Mouse (Mus musculus) Patski (cell line): ENCODE results near the gene Foxb1. TPM values are rescaled to one million over a fixed set of nuclear protein-coding genes. Genes with fewer than 3 reads are reported as not detected.

Experiments
- ATAC-seq: fragments of 100-300 bp; one replicate; pipeline ENCODE4 v1.8.0; 2021
- CTCF ChIA-PET: fragments of 350-600 bp; sonication (Branson Sonifier 250); formaldehyde crosslinking; loops from one replicate; lab custom pipeline; 2022; ENCODE audit warnings: inconsistent platforms; lab: Charles Lee
- POLR2A ChIA-PET: fragments of 350-600 bp; sonication (Branson Sonifier 250); formaldehyde crosslinking; loops from one replicate; lab custom pipeline; 2022; ENCODE audit warnings: antibody characterized with exemption, inconsistent platforms; lab: Charles Lee
- DNase-seq: peaks from one replicate; pipeline ENCODE4 v3.0.0-alpha.2; 2011; ENCODE audit warnings: low read depth, low spot score
- H3K27me3 ChIP-seq: fragments of 371-371 bp; one replicate; pipeline ENCODE4 v1.5.1; 2021
- CTCF ChIP-seq: fragments of 100-300 bp; IDR thresholded peaks from one replicate; pipeline ENCODE4 v1.5.1; 2021
- in situ Hi-C: fragments of 300-500 bp; cut with MboI; formaldehyde crosslinking; loops from 3 replicates; pipeline ENCODE4 v1.11.1; 2018; ENCODE audit warnings: low pct_unique_long_range_greater_than_20kb, mixed read lengths
- polyA plus RNA-seq: library from polyadenylated mRNA; unstranded; gene quantifications from one replicate; pipeline ENCODE4 v1.2.3, GENCODE M21; 2021

Foxb1 gene
- polyA plus RNA-seq, 1 experiment from 2014 or later: not detected

DNA sequence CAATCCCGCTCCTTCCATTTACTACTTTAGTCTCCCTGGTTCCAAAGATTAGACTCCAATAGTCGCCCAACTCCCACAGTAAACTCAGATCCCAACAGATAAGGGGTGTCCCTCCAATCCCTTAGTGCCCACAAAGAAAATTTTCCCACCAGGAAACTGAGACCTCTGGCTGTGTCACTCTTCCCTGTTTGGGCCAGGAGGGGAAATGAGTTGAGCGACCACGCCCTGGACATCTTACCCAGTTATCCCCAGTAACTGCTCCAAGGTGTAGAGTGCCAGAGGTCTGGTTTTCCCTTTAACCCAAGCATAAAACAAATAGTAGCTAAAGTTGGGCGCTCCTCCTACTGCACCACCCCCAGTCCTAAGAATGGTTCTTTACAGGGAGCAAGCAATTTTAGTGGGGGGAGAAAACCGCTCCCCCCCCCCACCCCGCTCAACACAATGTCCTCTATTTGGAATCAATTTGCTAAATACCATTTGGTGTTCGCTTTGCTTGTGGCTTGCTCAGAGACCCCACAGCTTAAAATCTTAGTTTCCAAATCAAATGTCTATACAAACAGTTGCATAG lies 4.8 kb upstream of the Foxb1 start:
- H3K27me3 ChIP-seq: peaks cover 33% of the 10 kb centered on the region
- POLR2A ChIA-PET: interaction anchor here (0.6 kb wide), 1 partner anchor 168 kb away, joined by 3 read pairs; no protein-coding TSS in a partner anchor
- TF ChIP-seq CTCF: no peak
- in situ Hi-C loops: no loop called here
- ATAC-seq (no peak), DNase-seq (no peak)
- CTCF ChIA-PET: interaction anchor here (1.3 to 1.5 kb wide), 2 partner anchors 12 to 21 kb away, joined by 3 read pairs; no protein-coding TSS in a partner anchor

DNA sequence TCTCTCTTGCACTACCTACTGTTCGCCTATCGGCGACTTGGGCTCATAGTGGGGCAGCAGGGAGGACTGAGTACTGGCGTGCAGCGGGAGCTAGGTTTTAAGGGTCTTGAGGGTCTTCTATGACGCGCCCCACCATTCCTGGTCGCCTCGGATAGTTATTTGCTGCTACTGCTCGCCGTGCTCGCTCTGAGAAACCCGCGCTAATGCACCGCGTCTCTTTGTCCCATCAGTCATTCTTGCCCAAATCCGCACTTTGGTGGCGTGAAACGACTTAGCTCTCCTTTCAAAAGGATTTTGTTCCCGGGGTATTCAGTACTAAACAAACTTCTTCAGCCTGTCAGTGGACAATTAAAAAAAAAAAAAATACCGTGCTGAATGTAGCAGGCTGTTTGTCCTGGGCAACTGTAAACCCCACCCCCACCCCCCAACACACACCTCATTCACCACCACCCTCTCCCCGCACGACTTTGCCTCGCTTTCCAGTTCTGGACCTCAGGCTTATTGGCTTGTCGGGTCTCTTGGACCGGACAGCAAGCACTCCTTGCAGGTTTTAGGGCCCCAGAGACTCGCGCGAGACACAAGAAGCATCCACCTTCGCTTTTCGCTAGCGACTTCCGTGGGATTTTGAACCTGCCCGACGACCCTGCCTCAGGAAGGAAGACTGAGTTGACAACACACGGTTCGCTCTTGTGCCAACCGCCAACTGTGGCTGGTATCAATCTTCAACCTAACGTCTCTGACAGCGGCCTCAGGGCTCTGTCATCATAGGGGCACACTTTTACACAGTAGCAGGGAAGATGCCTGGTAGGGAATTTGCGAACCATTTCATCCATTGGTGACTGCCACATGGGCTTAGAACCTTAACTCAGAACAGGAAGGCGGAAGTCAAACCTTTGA lies 4.1 kb upstream of the Foxb1 start:
- no peak for ATAC-seq
- H3K27me3 ChIP-seq: peaks cover 38% of the 10 kb centered on the region
- TF ChIP-seq CTCF: no peak
- ChIA-PET POLR2A (interaction anchor here (0.6 kb wide), 1 partner anchor 169 kb away, joined by 3 read pairs; no protein-coding TSS in a partner anchor), CTCF (interaction anchor here (1.3 to 1.5 kb wide), 2 partner anchors 12 to 21 kb away, joined by 3 read pairs; no protein-coding TSS in a partner anchor)
- in situ Hi-C loops: no loop called here
- DNase-seq: no peak

DNA sequence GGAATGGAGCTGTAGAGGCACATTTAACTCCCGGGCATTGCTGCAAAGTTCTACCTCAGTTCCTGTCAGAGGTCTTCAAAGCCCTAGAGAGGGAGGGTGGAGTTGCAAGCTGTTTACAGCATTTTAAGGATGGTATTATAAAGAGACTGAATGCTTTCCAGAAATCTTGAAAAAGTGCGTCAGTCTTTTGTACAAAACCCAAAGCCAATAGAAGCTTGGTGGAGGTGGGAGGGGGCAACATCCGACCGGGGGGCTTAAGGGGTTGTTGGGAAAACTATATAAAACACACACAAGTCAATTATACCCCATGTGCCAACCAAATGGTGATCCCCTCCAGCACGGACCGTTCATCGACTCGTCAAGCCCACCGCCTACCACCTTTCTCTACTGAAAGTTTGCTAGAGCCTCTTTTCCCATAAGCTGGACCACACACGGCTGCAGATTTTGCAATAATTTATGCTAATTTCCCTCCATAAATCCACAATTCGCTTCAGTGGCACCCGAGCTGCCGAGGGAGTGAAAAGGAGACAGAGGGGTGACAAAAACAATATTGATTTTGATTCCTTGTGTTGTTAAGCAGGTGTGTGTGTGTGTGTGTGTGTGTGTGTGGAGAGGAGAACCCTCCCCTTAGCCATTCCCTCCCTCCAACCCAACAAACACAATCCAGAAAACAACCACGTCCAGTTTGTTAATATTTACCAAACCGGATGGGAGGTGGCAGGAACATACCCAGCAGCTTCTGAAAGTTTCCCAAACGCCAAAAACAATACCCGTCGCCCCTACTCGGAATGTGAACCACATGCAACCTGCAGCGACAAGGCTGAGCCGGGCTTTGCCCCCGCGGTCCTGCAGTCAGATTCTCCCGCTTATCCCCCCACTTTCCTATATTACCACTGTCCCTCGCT lies 3.2 kb upstream of the Foxb1 start:
- DNase-seq (no peak), ATAC-seq (no peak)
- POLR2A ChIA-PET: no interaction called here
- no peak for TF ChIP-seq CTCF
- peaks cover 44% of the 10 kb centered on the region for H3K27me3 ChIP-seq
- in situ Hi-C loops: no loop called here
- CTCF ChIA-PET: no interaction called here

GRCm38 (mm10) chr9:69762703-69763102 lies 2.0 kb upstream of the Foxb1 start:
- ATAC-seq: no peak
- ChIA-PET CTCF (no interaction called here), POLR2A (no interaction called here)
- no peak for TF ChIP-seq CTCF
- no peak for DNase-seq
- H3K27me3 ChIP-seq: peaks cover 50% of the 10 kb centered on the region
- in situ Hi-C loops: no loop called here

DNA sequence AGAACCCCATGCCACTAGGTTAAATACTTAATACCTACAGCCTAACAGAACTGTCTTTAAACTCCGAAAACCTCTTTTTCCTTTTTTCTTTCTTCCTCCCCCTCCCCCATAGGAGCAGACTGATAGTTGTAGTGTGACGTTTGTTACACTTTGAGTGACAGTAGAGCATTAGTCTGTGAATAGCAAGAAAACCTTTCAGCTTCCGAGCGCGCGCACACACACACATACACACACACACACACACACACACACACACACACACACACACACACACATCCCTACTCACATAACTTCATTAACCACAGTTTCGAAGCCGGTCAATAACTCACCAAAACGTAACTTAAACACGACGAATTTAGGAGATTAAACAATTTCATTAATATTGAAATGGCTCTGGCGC lies 1.5 kb upstream of the Foxb1 start:
- DNase-seq: no peak
- POLR2A ChIA-PET: no interaction called here
- peaks cover 53% of the 10 kb centered on the region for H3K27me3 ChIP-seq
- no peak for TF ChIP-seq CTCF
- in situ Hi-C loops: no loop called here
- CTCF ChIA-PET: no interaction called here
- ATAC-seq: no peak

GRCm38 (mm10) chr9:69761569-69761968 lies 829 bp upstream of the Foxb1 start:
- in situ Hi-C loops: no loop called here
- ATAC-seq: no peak
- no peak for DNase-seq
- peaks cover 59% of the 10 kb centered on the region for H3K27me3 ChIP-seq
- TF ChIP-seq CTCF: no peak
- ChIA-PET POLR2A (no interaction called here), CTCF (no interaction called here)

GRCm38 (mm10) chr9:69759721-69760221 lies 969 bp downstream of the Foxb1 start:
- no peak for TF ChIP-seq CTCF
- in situ Hi-C loops: no loop called here
- peaks cover 49% of the 10 kb centered on the region for H3K27me3 ChIP-seq
- no peak for ATAC-seq
- CTCF ChIA-PET: no interaction called here
- POLR2A ChIA-PET: no interaction called here
- DNase-seq: no peak

- in situ Hi-C loops: no loop called here
- ATAC-seq: no peak
- POLR2A ChIA-PET: interaction anchor here (0.8 kb wide), 1 partner anchor 108 kb away, joined by 11 read pairs; no protein-coding TSS in a partner anchor
- DNase-seq: no peak
- TF ChIP-seq CTCF: no peak
- peaks cover 49% of the 10 kb centered on the region for H3K27me3 ChIP-seq
- CTCF ChIA-PET: no interaction called here
Measured at GRCm38 (mm10) chr9:69758946-69759615, 1.7 kb downstream of the Foxb1 start.

GRCm38 (mm10) chr9:69758506-69758905 lies 2.2 kb downstream of the Foxb1 start:
- peaks cover 49% of the 10 kb centered on the region for H3K27me3 ChIP-seq
- DNase-seq (no peak), ATAC-seq (no peak)
- ChIA-PET CTCF (interaction anchor here (0.8 kb wide), 1 partner anchor 14 kb away, joined by 4 read pairs; no protein-coding TSS in a partner anchor), POLR2A (interaction anchor here (0.8 kb wide), 1 partner anchor 107 kb away, joined by 11 read pairs; no protein-coding TSS in a partner anchor)
- in situ Hi-C loops: no loop called here
- TF ChIP-seq CTCF: no peak
